ENCODE assay signal across 7 mouse cellular contexts in the genomic region with DNA sequence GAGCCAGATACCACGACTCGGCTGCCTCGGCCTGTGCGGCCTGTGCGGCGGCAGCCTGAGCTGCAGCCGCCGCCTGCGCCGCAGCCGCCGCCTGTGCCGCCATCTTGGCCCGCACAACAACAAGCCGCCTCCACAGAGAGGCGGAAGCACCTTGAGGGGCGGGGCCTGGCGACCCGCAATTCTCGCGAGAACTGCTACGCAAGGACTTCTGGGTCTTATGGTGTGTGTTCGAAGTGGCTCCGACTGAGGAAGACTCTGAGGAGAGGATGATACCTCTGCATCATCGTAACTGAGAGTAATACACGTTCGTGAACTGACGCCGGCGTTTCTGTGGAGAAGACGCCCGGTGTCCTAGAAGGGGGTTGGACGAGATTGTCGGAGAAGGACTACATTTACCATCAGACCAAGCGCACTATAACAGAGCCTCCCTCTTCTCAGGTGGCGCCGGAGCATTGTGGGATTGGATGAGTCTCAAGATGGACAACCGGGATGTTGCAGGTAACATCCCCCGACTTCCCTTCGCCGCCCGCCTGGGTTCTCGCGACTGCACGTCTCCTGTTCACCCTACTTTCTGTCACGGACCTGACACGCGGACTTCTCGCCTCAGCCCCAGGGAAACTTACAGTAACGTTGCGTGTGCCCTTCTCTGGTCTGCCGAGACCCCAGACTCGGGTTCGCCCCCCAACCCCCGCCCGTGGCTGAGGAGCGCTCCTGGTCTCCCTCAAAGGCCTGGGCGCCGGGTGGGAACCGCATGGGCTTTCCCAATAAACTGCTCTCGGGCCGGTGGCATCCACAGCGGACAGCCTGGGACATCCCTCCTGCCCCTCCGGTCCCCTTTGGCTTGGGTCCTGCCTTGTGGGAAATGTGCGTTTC. TPM values are rescaled to one million over a fixed set of nuclear protein-coding genes. Genes with fewer than 3 reads are reported as not detected.
A peak's percentile ranks its signal among the peaks of the same experiment; 100 is the strongest.
DNase-seq lines count a peak whose midpoint lies in the region; ATAC-seq lines count a peak whose summit lies in the region.

A gene (minus strand): TSS at position 152 of the 873 bp plus-strand sequence.
A gene (plus strand): TSS at position 231 of the 873 bp plus-strand sequence.

- H3K9me3 ChIP-seq in embryonic facial prominence, embryonic 12.5 days = no peaks in the 10 kb centered on the region
- H3K9me3 ChIP-seq in limb, embryonic 11.5 days (ENCODE audit: control insufficient read depth, low read length) = no peaks in the 10 kb centered on the region
- no peaks in the 10 kb centered on the region for H3K9me3 ChIP-seq in midbrain, embryonic 14.5 days (ENCODE audit: control insufficient read depth, low read length)

- no peaks in the 10 kb centered on the region for H3K36me3 ChIP-seq in embryonic facial prominence, embryonic 12.5 days
- H3K36me3 ChIP-seq in limb, embryonic 11.5 days (ENCODE audit: control insufficient read depth, insufficient read depth, low read length) = no peaks in the 10 kb centered on the region
- peaks cover 7% of the 10 kb centered on the region for H3K36me3 ChIP-seq in midbrain, embryonic 14.5 days (ENCODE audit: control insufficient read depth, insufficient read depth, low read length)

- H3K27me3 ChIP-seq in embryonic facial prominence, embryonic 12.5 days = no peaks in the 10 kb centered on the region
- no peaks in the 10 kb centered on the region for H3K27me3 ChIP-seq in limb, embryonic 11.5 days (ENCODE audit: control insufficient read depth, insufficient read depth, low read length)
- no peaks in the 10 kb centered on the region for H3K27me3 ChIP-seq in midbrain, embryonic 14.5 days (ENCODE audit: control insufficient read depth, insufficient read depth, low read length)

- peaks cover 22% of the 10 kb centered on the region for H3K4me1 ChIP-seq in embryonic facial prominence, embryonic 12.5 days
- no peaks in the 10 kb centered on the region; the same call in 1 of the 2 replicates for H3K4me1 ChIP-seq in limb, embryonic 11.5 days (ENCODE audit: control insufficient read depth, insufficient read depth, low read length)
- H3K4me1 ChIP-seq in midbrain, embryonic 14.5 days (ENCODE audit: control insufficient read depth, insufficient read depth, low read length) = peaks cover 27% of the 10 kb centered on the region

- H3K9ac ChIP-seq in embryonic facial prominence, embryonic 12.5 days = peak within 1 kb of the TSS; percentile 94
- H3K9ac ChIP-seq in limb, embryonic 11.5 days (ENCODE audit: low read length) = peak within 1 kb of the TSS; percentile 88
- peak within 1 kb of the TSS; percentile 90 for H3K9ac ChIP-seq in midbrain, embryonic 14.5 days (replicated peaks; ENCODE audit: low read length)

- peak within 1 kb of the TSS; percentile 17 for H3K27ac ChIP-seq in embryonic facial prominence, embryonic 12.5 days
- 0 out of 2 replicates have a peak within 1 kb of the TSS, but pooled peaks have one; percentile 36 for H3K27ac ChIP-seq in limb, embryonic 11.5 days (replicated peaks; ENCODE audit: low read depth, low read length)
- peak within 1 kb of the TSS; percentile 85 for H3K27ac ChIP-seq in midbrain, embryonic 14.5 days (replicated peaks; ENCODE audit: low read depth, low read length)

- H3K4me2 ChIP-seq in embryonic facial prominence, embryonic 12.5 days (replicated peaks) = peak within 1 kb of the TSS; percentile 97
- peak within 1 kb of the TSS; percentile 70 for H3K4me2 ChIP-seq in limb, embryonic 11.5 days (ENCODE audit: low read depth, severe bottlenecking)
- peak within 1 kb of the TSS; percentile 92 for H3K4me2 ChIP-seq in midbrain, embryonic 14.5 days (ENCODE audit: low read length)

- under 1% methylated on average over 65 of the region's 65 CpGs for WGBS in embryonic facial prominence, embryonic 12.5 days
- under 1% methylated on average over 65 of the region's 65 CpGs for WGBS in limb, embryonic 11.5 days
- WGBS in midbrain, embryonic 14.5 days = 1% methylated on average over 65 of the region's 65 CpGs

- DNase-seq in adrenal gland, postnatal 25 days = peak; percentile 95
- peak; percentile 99 for DNase-seq in heart, adult 11 months
- DNase-seq in kidney, adult 18-20 months = peak; percentile 98
- DNase-seq in limb, embryonic 11.5 days (ENCODE audit: low spot score) = peak; percentile 97
- peak; percentile 98 for DNase-seq in midbrain, embryonic 14.5 days
- DNase-seq in spleen, adult 18-20 months = peak; percentile 92 to 96

- peak; percentile 97 for ATAC-seq in embryonic facial prominence, embryonic 12.5 days (ENCODE audit: insufficient number of reproducible peaks, insufficient read depth, low FRiP score, low TSS enrichment)
- ATAC-seq in limb, embryonic 11.5 days (ENCODE audit: insufficient number of reproducible peaks, low FRiP score, low TSS enrichment, low read depth) = peak; percentile 97
- peak; percentile 97 for ATAC-seq in midbrain, embryonic 14.5 days (ENCODE audit: low FRiP score, low TSS enrichment)

- H3K4me3 ChIP-seq in embryonic facial prominence, embryonic 12.5 days = peak within 1 kb of the TSS; percentile 100
- peak within 1 kb of the TSS; percentile 98 for H3K4me3 ChIP-seq in limb, embryonic 11.5 days (ENCODE audit: low read depth, low read length)
- peak within 1 kb of the TSS; percentile 97 for H3K4me3 ChIP-seq in midbrain, embryonic 14.5 days (replicated peaks; ENCODE audit: low read depth, low read length)

RNA-seq across cellular contexts. Expression of the first gene that starts in this region (rescaled TPM):
- 66.7 and 73.9 TPM in 2 replicates for total RNA-seq in adrenal gland, postnatal 25 days (2021)
- 64.0 and 65.4 TPM in 2 replicates for polyA plus RNA-seq in embryonic facial prominence, embryonic 12.5 days (2016; fragmentation: Nextera tagmentation; extraction: Ambion mirVana)
- polyA plus RNA-seq in limb, embryonic 11.5 days (2014; fragmentation: Nextera tagmentation; extraction: Ambion mirVana) = 52.5 and 58.3 TPM in 2 replicates
- 65.2 and 76.3 TPM in 2 replicates for polyA plus RNA-seq in midbrain, embryonic 14.5 days (2014; fragmentation: Nextera tagmentation; extraction: Ambion mirVana)

RNA-seq across cellular contexts. Expression of the second gene that starts in this region (rescaled TPM):
- 30.8 and 37.0 TPM in 2 replicates for total RNA-seq in adrenal gland, postnatal 25 days (2021)
- 55.3 and 56.7 TPM in 2 replicates for polyA plus RNA-seq in embryonic facial prominence, embryonic 12.5 days (2016; fragmentation: Nextera tagmentation; extraction: Ambion mirVana)
- 39.1 TPM in 2 replicates for polyA plus RNA-seq in limb, embryonic 11.5 days (2014; fragmentation: Nextera tagmentation; extraction: Ambion mirVana)
- 49.2 and 52.7 TPM in 2 replicates for polyA plus RNA-seq in midbrain, embryonic 14.5 days (2014; fragmentation: Nextera tagmentation; extraction: Ambion mirVana)

Comparison
In these comparisons a context has a peak if more than half of its experiments do, and no peak if none do; other contexts are left out.
1. Peak in every context shown above with its lines: DNase-seq, ATAC-seq, H3K4me3 ChIP-seq and H3K27ac ChIP-seq.
2. H3K27ac ChIP-seq: peak in every context shown above with its lines; median percentile 85 in midbrain, embryonic 14.5 days; 36 in limb, embryonic 11.5 days; 17 in embryonic facial prominence, embryonic 12.5 days.